Mouse (Mus musculus) lung, postnatal 10 days (tissue): ENCODE data around the gene Plch2.

ENCODE experiments used
- DNase-seq: peaks from one replicate; pipeline ENCODE4 v3.0.0; 2021

Plch2 gene

DNA sequence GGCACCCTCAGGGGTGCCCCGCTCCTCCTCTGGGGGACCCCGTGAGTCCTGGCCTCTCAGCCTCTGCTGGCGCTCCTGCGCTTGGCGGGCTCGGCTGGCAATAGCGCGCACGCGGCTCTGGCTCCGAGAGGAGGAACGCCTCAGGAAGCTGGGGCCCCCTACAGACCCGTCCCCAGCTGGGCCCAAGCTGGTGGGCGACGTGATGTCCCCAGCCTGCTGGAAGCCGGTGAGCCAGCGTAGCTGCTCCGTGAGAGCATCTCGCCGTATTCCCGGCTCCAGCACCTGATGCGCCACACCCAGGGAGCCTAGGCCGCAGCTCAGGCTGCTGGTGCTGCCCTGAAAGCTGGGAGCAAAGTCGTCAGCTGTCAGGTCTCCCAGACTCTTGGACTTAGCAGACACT, 72.8 kb downstream of the Plch2 start:
- DNase-seq, result no peak

DNA sequence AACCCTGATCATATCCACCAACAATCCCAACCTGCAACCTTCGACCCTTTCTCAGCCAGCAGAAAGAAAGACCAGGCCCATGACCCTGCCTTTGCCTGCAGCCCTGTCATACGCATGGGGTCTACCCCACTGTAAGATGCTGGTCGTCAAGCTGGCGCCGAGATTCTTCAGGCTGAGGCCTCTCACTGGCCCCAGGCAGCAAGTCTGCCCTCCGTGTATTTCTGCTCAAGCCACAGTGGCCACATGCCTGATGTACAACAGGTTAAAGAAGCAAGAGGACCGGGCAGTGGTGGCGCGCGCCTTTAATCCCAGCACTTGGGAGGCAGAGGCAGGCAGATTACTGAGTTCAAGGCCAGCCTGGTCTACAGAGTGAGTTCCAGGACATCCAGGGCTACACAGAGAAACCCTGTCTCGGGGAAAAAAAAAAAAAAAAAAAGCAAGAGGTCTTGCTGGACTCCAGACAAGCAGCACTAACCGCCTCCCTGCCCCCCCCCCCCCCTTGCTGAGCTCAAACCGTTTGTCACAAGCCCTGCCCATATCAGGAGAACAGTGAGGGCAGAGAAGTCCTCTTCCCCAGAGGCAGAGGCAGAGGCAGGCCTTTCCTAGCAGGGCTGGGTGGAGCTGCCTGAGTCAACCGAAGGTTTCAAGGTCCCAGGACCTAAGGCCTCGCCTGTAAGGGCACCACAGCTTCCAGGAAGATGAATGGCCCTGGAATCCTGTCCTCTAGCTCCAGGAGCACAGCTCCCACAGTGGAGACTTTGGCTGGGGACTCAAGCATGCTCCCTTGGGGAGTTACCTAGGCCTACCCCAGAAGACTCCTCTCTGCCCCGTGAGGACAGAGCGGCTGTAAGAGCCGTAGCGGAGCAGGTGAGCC, 74.1 kb downstream of the Plch2 start:
- no peak for DNase-seq

DNA sequence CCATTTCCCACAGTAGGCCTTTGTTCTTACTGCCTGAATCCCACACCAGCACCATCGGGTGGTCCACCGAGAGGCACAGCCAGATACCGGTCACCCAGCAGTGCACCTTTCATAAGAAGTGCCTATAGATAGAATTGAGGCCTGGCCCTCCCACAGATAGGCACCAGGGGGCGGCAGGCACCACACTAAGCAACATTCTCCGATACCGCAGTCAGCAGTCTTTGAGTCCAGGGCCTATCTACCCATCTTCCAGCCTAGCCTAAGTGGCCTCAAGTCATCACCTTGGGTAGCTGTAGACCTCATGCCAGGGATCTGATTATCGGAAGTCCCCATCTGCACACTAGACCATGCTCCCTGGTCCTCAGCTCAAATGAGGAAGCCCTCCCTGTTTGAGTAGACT, 75.1 kb downstream of the Plch2 start:
- peak; percentile 66 for DNase-seq

DNA sequence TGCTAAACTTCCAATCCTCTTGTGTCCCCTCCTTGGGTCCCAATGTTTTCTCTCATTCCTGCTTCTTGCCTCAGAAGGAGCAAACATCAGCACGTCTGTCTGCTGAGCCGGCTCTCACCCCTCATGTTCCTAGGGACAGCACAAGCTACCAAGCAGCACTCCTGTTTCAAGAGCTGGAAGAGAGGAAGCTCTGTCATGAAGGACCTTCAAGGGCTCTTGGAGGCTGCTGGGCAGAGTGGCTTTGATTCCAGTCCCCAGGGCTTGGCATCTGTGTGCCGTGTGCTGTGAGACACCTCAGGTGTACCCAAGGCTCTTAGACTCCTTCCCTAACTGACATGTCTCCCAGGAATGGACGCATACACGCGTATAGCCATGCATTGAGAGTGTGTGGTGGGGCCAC, 75.5 kb downstream of the Plch2 start:
- peak; percentile 53 for DNase-seq

GRCm38 (mm10) chr4:154980110-154980509, 76.5 kb downstream of the Plch2 start:
- DNase-seq, result no peak

- peak; percentile 23 for DNase-seq
Measured at GRCm38 (mm10) chr4:154974163-154974611, 82.4 kb downstream of the Plch2 start.

DNA sequence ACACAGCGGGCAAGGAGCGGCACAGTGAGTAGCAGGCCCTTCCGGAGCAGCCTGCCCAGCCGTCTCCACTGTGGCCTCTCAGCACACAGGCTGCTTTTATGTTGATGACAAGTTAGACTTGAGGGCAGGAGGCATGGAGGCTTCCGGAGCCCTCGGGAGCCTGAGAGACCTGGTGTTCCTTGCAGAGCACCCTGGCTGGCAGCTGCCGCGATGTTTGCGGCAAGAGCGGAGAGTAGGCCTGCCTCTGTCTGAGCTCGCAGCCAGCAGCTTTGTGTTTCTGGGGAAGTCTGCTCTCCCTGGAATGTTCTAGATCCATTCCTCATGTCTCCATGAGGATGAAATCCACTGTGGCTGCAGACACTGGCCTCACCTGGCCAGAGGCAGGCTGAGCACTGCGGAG, 84.0 kb downstream of the Plch2 start:
- no peak for DNase-seq

DNA sequence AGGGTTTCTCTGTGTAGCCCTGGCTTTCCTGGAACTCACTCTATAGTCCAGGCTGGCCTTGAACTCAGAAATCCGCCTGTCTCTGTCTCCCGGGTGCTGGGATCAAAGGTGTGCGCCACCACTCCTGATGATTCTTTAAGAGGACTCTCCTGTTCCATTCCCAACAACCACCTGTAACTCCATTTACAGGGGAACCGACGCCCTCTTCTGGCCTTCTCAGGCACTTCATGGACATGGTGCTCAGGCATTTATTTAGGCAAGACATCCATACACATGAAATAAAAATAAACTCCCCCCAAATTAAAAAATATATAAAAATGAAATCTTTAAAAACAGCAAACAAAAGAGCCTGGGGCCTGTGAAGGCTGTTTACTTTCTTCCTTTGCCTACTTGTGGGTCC, 89.4 kb downstream of the Plch2 start:
- DNase-seq, result peak; percentile 59

GRCm38 (mm10) chr4:154965856-154966255, 90.7 kb downstream of the Plch2 start:
- DNase-seq, result no peak

DNA sequence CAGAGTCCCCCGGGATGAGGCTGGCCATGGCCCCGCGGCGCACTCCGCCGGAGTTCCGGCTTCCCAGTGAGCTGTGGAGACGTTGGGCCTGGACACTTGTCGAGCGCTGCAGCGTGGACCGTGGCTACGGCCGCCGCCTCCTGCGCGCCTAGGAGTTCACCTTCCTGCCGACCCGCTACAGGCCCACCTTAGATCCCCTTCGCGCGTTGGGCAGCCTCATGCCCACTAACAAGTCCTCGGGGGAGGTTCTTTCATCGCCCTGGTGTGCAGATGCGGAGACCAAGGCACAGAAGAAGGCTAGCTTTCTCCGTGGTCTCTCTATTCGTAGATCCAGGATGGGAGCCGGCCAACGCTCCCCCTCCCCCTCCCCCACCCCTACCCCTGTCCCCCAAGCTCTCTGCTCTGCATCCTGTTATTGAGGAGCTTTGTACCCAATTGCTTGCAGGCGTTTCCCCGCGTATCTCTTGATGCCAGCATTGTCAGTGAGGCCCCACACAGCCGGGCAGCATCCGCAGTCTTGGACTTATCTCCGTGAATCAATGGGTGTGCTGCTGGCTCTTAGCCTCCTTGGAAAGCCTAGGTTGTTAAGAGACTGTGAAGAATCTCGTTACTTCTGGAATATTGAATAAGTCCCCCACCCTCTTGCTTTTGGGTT, 91.9 kb downstream of the Plch2 start:
- peak; percentile 26 for DNase-seq

DNA sequence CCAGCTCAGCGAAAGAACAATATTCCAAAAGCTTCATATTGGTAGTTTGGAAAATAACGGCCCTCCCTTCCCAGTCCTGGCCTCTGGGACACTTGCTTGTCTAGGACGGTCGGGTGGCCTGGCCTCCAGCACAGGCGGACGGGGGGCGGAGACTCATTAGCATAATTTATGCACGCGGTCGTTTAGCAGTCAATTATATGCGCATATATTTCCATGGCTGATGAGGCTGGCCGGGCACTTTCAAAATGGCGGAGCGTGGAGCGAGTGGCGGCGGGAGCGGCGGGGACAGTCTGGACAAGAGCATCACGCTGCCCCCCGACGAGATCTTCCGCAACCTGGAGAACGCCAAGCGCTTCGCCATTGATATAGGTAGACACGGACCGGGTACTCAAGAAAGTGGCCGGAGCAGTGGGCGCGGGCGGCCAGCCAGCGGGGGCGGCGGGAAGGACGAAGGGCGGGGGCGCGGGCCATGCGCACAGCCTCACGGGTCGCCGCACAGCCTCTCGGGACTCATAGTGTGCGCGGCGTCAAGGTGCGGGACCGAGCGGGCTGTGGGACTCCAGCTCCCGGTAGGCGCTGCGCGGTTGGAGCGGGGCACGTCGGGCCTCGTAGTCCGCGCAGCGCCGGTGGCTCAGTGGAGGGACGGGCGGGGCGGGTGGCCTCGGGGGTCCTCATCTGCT, 92.5 kb downstream of the Plch2 start, which contains the start of gene Pank4:
Gene Pank4 (plus strand): TSS at position 223 of the 680 bp plus-strand sequence.
- peak; percentile 95 for DNase-seq

GRCm38 (mm10) chr4:154963190-154963836, 93.3 kb downstream of the Plch2 start:
- DNase-seq, result no peak

DNA sequence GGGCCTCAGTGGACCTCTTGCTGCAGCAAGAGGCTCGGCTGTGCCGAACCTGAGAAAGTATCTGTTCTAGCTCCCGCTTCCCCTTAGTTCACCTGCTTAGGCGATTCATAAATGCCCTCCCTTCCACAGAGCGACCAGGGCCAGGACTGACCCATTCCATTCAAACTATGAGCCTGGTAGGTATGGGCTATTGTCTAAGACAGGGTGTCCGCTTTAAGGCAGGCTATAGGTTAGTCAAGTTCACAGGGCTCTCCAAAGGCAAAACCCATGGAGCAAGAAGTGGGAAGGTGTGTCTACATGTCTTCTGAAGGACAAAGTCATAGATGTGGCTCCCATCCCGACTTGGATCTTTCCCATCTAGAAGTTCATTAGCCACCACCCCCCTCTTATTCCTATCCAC, 93.9 kb downstream of the Plch2 start:
- DNase-seq, result no peak

DNA sequence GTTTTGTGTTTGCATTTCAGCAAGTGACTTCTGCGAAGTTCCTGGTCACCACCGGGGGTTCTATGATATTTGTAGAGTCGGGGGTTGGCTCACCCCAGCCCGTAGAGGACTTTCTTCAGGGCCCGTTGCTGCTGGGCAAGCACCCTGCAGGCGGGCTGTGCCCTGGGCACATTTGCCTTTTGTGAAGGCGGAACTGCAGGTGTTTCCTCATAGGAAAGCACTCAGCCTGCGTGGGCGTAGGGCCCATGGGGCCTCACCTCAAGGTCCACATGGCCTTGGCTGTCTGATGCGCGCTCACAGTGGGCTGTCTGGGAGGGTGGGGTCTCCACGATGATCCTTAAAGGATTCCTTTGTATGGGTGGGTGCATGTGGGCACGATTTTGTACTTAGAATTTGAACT, 94.7 kb downstream of the Plch2 start:
- peak; percentile 28 for DNase-seq

- DNase-seq, result peak; percentile 44
Measured at GRCm38 (mm10) chr4:154961226-154961738, 95.3 kb downstream of the Plch2 start.

DNA sequence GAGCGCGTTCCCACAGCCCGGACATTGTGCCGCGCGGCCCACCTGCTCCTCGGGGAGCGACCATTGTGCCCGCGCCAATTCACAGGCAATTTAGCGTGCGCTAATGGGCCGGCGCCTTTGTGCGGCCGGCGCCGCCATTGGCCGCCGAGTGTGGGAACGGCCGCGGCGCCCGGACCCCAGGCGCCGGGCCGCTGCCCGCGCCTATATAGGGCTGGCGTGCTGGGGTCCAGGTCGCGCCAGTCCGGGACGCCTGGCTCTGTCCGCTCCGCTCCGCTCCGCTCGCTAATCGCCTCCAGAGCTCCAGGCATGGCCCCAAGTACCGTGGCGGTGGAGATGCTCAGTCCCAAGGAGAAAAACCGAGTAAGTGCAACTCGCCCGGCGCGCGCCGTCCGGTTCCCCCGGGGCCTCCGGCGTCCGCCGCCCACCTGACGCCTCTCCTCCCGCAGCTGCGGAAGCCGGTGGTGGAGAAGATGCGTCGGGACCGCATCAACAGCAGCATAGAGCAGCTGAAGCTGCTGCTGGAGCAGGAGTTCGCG, 95.8 kb downstream of the Plch2 start, which contains the start of gene Hes5:
Gene Hes5 (plus strand): TSS at position 234 of the 536 bp plus-strand sequence.
- DNase-seq, result no peak

DNA sequence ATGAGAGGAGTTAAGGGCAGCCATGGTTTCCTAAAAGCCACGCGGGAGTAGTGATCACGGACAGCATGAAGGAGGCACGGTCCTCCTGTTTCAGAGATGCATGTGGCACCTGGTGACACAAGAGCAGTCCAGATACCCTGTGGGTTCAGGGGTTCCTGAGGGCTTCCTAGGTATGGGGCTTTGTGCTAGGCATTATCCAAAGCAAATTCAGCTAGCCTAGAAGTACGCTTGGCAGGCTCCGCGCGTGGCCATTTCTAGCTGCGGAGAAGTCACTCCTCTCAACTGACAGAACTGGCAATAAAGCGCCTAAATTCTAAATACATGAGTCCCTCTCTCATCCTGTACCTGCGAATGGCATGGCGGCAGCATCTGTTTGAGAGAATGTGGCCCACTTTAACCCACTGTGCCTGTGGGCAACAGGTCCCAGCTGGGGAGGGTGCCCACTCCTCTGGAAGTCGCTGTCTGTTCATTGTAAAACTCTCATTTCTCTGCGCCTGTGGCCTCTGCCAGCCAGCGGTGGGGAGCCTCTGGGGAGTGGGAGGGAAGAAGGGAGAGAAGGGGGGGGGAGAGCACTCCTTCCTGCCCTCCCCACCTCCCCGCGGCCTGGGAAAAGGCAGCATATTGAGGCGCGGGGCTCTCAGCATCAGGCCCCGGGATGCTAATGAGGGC, 96.4 kb downstream of the Plch2 start:
- DNase-seq, result no peak

DNA sequence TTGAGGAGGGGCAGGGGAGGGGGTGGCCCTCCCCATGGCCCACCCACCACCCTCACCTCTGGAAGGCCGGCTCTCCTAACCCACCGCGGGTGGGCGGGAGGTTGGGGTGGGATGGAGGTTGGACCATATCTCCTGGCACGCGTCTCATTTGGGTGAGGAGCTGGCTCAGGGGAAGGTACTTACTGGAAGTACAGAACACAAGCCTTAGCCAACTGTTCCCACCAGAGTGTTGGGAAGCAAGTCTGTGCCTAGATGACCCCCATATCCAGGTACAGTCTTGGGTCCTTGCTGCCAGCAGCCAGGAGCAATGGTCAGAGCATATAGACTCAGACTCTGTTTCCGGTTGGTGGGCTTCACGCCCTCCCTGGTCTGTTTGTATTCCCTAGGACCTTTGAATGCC, 98.0 kb downstream of the Plch2 start:
- no peak for DNase-seq

DNA sequence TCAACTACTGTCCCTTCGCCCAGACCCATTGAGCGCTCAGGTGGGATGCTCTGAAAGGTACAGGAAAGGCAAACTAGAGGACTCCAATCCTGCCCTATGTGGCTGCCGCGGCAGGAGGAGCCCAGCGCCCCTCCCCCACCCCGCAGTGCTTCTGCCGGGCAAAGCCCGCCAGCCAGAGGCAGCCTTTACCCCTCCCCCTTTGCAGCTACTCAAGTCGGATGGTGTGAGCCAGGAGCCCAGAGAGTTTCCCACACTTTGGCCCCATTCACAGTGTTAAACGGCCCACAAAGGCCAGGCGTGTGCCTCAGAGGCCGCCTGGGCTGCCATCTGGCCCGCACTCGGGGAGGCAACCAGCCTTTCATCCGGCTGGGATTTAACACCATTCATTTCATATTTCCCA, 98.4 kb downstream of the Plch2 start:
- DNase-seq, result peak; percentile 47

- no peak for DNase-seq
Measured at GRCm38 (mm10) chr4:154957289-154957993, 99.1 kb downstream of the Plch2 start.

GRCm38 (mm10) chr4:154956604-154957003, 100.0 kb downstream of the Plch2 start:
- DNase-seq, result no peak
